Mouse (Mus musculus) E14TG2a.4 (cell line): Measurements from ENCODE around the gene Fhit.

ENCODE experiments used
- H3K27me3 ChIP-seq: 2 replicates; pipeline ENCODE4 v1.6.1; 2014; ENCODE audit warnings: low read length, control low read depth; ENCODE audit not compliant: insufficient read depth
- H3K36me3 ChIP-seq: 2 replicates; pipeline ENCODE4 v1.6.1; 2014; ENCODE audit warnings: low read length, control low read depth; ENCODE audit not compliant: insufficient read depth
- H3K4me1 ChIP-seq: replicated peaks from 2 replicates; pipeline ENCODE4 v1.6.1; 2014; ENCODE audit warnings: low read depth, low read length, control low read depth
- H3K4me3 ChIP-seq: replicated peaks from 2 replicates; pipeline ENCODE4 v1.5.1; 2014; ENCODE audit warnings: mild to moderate bottlenecking, low read length
- H3K9me3 ChIP-seq: 2 replicates; pipeline ENCODE4 v1.6.1; 2014; ENCODE audit warnings: low read length, control low read depth
- CTCF ChIP-seq: conservative IDR thresholded peaks from 2 replicates; pipeline ENCODE4 v1.5.1; 2014; ENCODE audit warnings: low read length
- NANOG ChIP-seq: IDR thresholded peaks from 2 replicates; pipeline ENCODE4 v1.6.1; 2014; ENCODE audit warnings: borderline replicate concordance, low read length, mixed read lengths
- POU5F1 ChIP-seq: IDR thresholded peaks from 2 replicates; pipeline ENCODE4 v1.6.1; 2014; ENCODE audit warnings: low read length, borderline replicate concordance

The Fhit gene

GRCm38 (mm10) chr14:10481370-10481769 lies 680.5 kb downstream of the Fhit start:
- TF ChIP-seq NANOG (no peak), CTCF (no peak), POU5F1 (no peak)
- Histone ChIP-seq H3K36me3 (no peaks in the 10 kb centered on the region), H3K4me1 (no peaks in the 10 kb centered on the region), H3K4me3 (no peak overlapping the region), H3K9me3 (no peaks in the 10 kb centered on the region), H3K27me3 (no peaks in the 10 kb centered on the region)

DNA sequence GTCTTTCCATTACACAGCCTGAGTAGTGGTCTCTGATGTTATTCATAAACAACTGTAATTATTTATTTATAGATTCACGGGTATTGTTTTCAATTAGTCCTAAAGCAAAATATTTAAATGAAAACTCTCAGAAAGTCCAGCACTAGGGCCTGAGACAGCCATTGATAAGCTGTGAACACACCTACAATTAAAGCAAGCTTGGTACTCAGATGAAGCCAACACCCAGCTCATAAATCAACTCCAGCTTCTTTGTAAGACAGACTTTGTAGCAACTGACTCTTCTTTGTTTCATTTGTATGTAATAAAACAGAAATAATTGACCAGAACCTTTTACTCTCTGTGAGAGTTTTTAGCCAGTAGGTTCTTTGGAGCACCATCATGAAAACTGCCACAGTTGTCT lies 681.2 kb downstream of the Fhit start:
- no peaks in the 10 kb centered on the region for H3K9me3 ChIP-seq
- no peak for TF ChIP-seq POU5F1
- no peak for TF ChIP-seq CTCF
- no peak for TF ChIP-seq NANOG
- no peak overlapping the region for H3K4me3 ChIP-seq
- no peaks in the 10 kb centered on the region for H3K4me1 ChIP-seq
- no peaks in the 10 kb centered on the region for H3K36me3 ChIP-seq
- H3K27me3 ChIP-seq = no peaks in the 10 kb centered on the region

DNA sequence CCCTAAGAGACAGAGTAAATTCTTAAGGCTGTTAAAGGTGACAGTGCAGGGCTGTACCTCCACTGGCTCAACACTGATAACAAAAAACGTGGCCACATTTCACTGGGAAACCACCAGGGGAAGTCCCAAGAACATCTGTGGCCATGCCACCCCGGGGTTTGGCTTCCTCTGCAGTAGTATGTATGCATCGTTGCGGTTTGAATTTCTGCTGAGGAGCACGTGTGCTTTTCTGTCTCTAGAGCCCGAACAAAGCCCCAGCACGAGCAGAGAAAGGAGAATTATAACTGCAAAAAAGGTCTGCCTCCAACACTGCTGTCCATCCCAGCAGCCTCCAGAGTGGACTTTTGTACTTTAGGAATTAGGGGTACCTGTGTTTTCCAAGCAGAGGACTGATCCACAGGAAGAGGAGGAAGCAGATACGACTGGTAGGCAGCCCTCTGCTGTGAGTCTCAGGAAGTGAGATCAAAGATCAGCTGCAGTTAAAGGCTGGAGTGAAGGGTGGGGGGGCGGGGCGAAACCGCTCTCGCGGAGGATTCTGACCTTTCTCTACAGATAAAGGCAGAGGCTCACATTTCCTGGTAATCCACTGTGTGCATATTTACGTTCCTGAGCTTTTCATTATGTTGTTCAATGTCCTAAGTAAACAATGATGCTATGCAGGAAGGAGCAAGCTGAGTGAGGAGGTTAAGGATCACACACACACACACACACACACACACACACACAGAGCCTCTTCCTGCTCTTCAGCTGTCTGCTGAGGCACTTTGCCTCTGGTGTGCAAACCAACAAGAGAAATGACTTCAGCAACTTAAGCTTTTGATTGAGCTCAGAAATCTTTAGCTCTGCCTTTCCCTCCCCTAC lies 708.6 kb downstream of the Fhit start:
- TF ChIP-seq NANOG (no peak), POU5F1 (no peak), CTCF (no peak)
- Histone ChIP-seq H3K4me3 (peak overlapping the region; percentile 17), H3K27me3 (no peaks in the 10 kb centered on the region; the same call in 1 of the 2 replicates), H3K36me3 (no peaks in the 10 kb centered on the region), H3K9me3 (no peaks in the 10 kb centered on the region), H3K4me1 (peaks cover 34% of the 10 kb centered on the region)

- H3K36me3 ChIP-seq = no peaks in the 10 kb centered on the region
- TF ChIP-seq POU5F1 (no peak), CTCF (no peak), NANOG (no peak)
- peaks cover 34% of the 10 kb centered on the region for H3K4me1 ChIP-seq
- H3K4me3 ChIP-seq = no peak overlapping the region
- no peaks in the 10 kb centered on the region; the same call in 1 of the 2 replicates for H3K27me3 ChIP-seq
- H3K9me3 ChIP-seq = no peaks in the 10 kb centered on the region
These were observed 709.6 kb downstream of the Fhit start for GRCm38 (mm10) chr14:10452234-10452633.

GRCm38 (mm10) chr14:10445360-10445759 lies 716.5 kb downstream of the Fhit start:
- no peaks in the 10 kb centered on the region for H3K36me3 ChIP-seq
- H3K27me3 ChIP-seq = no peaks in the 10 kb centered on the region
- H3K4me3 ChIP-seq = no peak overlapping the region
- no peaks in the 10 kb centered on the region for H3K4me1 ChIP-seq
- H3K9me3 ChIP-seq = no peaks in the 10 kb centered on the region
- no peak for TF ChIP-seq NANOG
- no peak for TF ChIP-seq CTCF
- no peak for TF ChIP-seq POU5F1

GRCm38 (mm10) chr14:10439007-10439749 lies 722.7 kb downstream of the Fhit start:
- Histone ChIP-seq H3K9me3 (peaks cover 7% of the 10 kb centered on the region; the same call in 1 of the 2 replicates), H3K27me3 (no peaks in the 10 kb centered on the region), H3K4me1 (no peaks in the 10 kb centered on the region), H3K36me3 (no peaks in the 10 kb centered on the region), H3K4me3 (no peak overlapping the region)
- TF ChIP-seq POU5F1 (no peak), CTCF (no peak), NANOG (no peak)

DNA sequence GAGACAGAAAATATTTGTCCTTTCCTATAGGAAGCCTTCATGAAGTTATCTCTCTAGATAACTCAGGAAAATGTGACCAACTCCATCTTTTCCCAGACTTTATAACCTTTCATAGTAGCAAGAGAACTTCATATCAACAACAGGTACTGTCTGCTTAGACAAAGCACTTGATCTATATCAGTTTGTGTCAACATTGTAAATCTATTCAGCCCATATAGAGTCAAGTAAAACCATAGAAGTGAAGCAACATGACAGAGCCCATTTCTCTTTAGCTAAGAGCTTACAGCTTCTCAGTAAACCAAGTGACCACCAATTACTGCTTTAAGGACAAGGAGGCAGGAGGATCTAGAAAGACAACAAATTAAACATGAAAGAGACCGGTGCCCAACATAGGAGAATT lies 725.6 kb downstream of the Fhit start:
- H3K4me3 ChIP-seq = no peak overlapping the region
- no peak for TF ChIP-seq NANOG
- TF ChIP-seq POU5F1 = no peak
- no peak for TF ChIP-seq CTCF
- no peaks in the 10 kb centered on the region for H3K27me3 ChIP-seq
- H3K4me1 ChIP-seq = no peaks in the 10 kb centered on the region
- peaks cover 7% of the 10 kb centered on the region; the same call in 1 of the 2 replicates for H3K9me3 ChIP-seq
- no peaks in the 10 kb centered on the region for H3K36me3 ChIP-seq

- H3K4me1 ChIP-seq = no peaks in the 10 kb centered on the region
- TF ChIP-seq NANOG (no peak), POU5F1 (no peak), CTCF (no peak)
- H3K36me3 ChIP-seq = no peaks in the 10 kb centered on the region
- no peak overlapping the region for H3K4me3 ChIP-seq
- H3K9me3 ChIP-seq = peaks cover 2% of the 10 kb centered on the region; the same call in 1 of the 2 replicates
- H3K27me3 ChIP-seq = no peaks in the 10 kb centered on the region
These were observed 729.3 kb downstream of the Fhit start for GRCm38 (mm10) chr14:10432502-10432901.
